7 mouse cellular contexts compared by ENCODE assay signal in genomic region chr7:75806711-75807110, GRCm38 (mm10). TPM values are rescaled to one million over a fixed set of nuclear protein-coding genes. Genes with fewer than 3 reads are reported as not detected.
A peak's percentile ranks its signal among the peaks of the same experiment; 100 is the strongest.
DNase-seq lines count a peak whose midpoint lies in the region; ATAC-seq and TF ChIP-seq lines count a peak whose summit lies in the region.

No protein-coding gene starts in this region.

- H3K36me3 ChIP-seq in kidney, adult 2 months (ENCODE audit: control insufficient read depth, insufficient read depth, low read length), result no peaks in the 10 kb centered on the region
- no peaks in the 10 kb centered on the region for H3K36me3 ChIP-seq in neural tube, embryonic 15.5 days

- peak overlapping the region; percentile 11; the same call in 1 of the 2 replicates for H3K27ac ChIP-seq in kidney, adult 2 months (ENCODE audit: insufficient read depth, low read depth, low read length)
- peak overlapping the region; percentile 37 for H3K27ac ChIP-seq in neural tube, embryonic 15.5 days (replicated peaks)

- no peaks in the 10 kb centered on the region for H3K4me1 ChIP-seq in kidney, adult 2 months (ENCODE audit: control insufficient read depth, insufficient read depth, low read length)
- 0 out of 2 replicates have a peak, but pooled peaks cover 8% of the 10 kb centered on the region for H3K4me1 ChIP-seq in neural tube, embryonic 15.5 days

- H3K4me2 ChIP-seq in neural tube, embryonic 15.5 days, result no peak overlapping the region

- peak; percentile 36 for DNase-seq in right cerebral cortex, postnatal 4 days
- no peak for DNase-seq in right cerebral cortex, adult 2 months (ENCODE audit: low spot score in 2 of 2)
- peak; percentile 26 to 52 for DNase-seq in gastrocnemius, postnatal 36 days
- DNase-seq in kidney, adult 2 months, result peak; percentile 83
- no peak for DNase-seq in thymus, adult 18-20 months

- no peak for ATAC-seq in neural tube, embryonic 15.5 days (ENCODE audit: low FRiP score)
- ATAC-seq in granulocyte monocyte progenitor cell, adult 5-6 weeks (replicated peaks; ENCODE audit: poor library complexity, severe bottlenecking), result no peak

- no peak overlapping the region for H3K4me3 ChIP-seq in kidney, adult 2 months (ENCODE audit: insufficient read depth, low read depth, low read length)
- no peak overlapping the region for H3K4me3 ChIP-seq in neural tube, embryonic 15.5 days (replicated peaks)

- TF ChIP-seq POLR2A in kidney, adult 2 months (IDR thresholded peaks at IDR 0.05; ENCODE audit: low read depth, low read length), result no peak

- intact Hi-C loops in gastrocnemius, postnatal 36 days (cut with DNase I), result no loop called here

- H3K9me3 ChIP-seq in neural tube, embryonic 15.5 days (replicated peaks), result no peaks in the 10 kb centered on the region

- TF ChIP-seq CTCF in kidney, adult 2 months (conservative IDR thresholded peaks at IDR 0.05; ENCODE audit: insufficient read depth, insufficient read length, low read depth, low read length), result no peak

- H3K9ac ChIP-seq in neural tube, embryonic 15.5 days (replicated peaks), result no peak overlapping the region

- no peaks in the 10 kb centered on the region for H3K27me3 ChIP-seq in kidney, adult 2 months (replicated peaks; ENCODE audit: control insufficient read depth, insufficient read depth, low read length)
- no peaks in the 10 kb centered on the region for H3K27me3 ChIP-seq in neural tube, embryonic 15.5 days (replicated peaks)

- WGBS in kidney, adult 2 months, result 29% methylated on average over 4 of the region's 4 CpGs
- 38% methylated on average over 4 of the region's 4 CpGs for WGBS in neural tube, embryonic 15.5 days

RNA-seq across cellular contexts. Expression of gene Klhl25, which starts 41.4 kb away (rescaled TPM):
- 1 to 10 TPM; 3.3 to 3.4 TPM for total RNA-seq in gastrocnemius, postnatal 36 days (2021)
- 11.7 and 11.8 TPM in 2 replicates for polyA plus RNA-seq in kidney, adult 2 months (2012; rRNA removed)
- 22.0 and 22.1 TPM in 2 replicates for polyA plus RNA-seq in neural tube, embryonic 15.5 days (2015; fragmentation: Nextera tagmentation; extraction: Ambion mirVana)
- 5.8 and 11.2 TPM in 2 replicates for total RNA-seq in granulocyte monocyte progenitor cell, adult 5-6 weeks (2014; fragmentation: Nextera tagmentation)
- 7.7 and 10.4 TPM in 2 replicates for total RNA-seq in granulocyte monocyte progenitor cell, adult 5-6 weeks (2017)

Comparison
In these comparisons a context has a peak if more than half of its experiments do, and no peak if none do; other contexts are left out.
1. DNase-seq: peak in right cerebral cortex, postnatal 4 days (single experiment), gastrocnemius, postnatal 36 days (2 of 2) and kidney, adult 2 months (single experiment); none in right cerebral cortex, adult 2 months (0 of 2) and thymus, adult 18-20 months (0 of 2).